Mouse (Mus musculus): ENCODE data around the gene Tmem106c. TPM values are rescaled to one million over a fixed set of nuclear protein-coding genes. Genes with fewer than 3 reads are reported as not detected.

Tmem106c gene
- polyA plus RNA-seq, 1 experiment from 2014 or later: 43.4 TPM

GRCm38 (mm10) chr15:97945656-97946315 is 18.2 kb upstream of the Tmem106c start:
- no peak overlapping the region for H3K4me3 ChIP-seq (ENCODE audit: low read depth, low read length)
- 70% methylated on average over 11 of the region's 11 CpGs for WGBS
- no peak overlapping the region for H3K27ac ChIP-seq (ENCODE audit: low read depth)
- no peak overlapping the region for H3K4me2 ChIP-seq (ENCODE audit: low read length)
- DNase-seq (ENCODE audit: low spot score) (no peak), ATAC-seq (replicated peaks; ENCODE audit: low FRiP score, low TSS enrichment, low read depth) (peak; percentile 37; the same call in 1 of the 2 replicates)
- no peak overlapping the region for H3K9ac ChIP-seq (ENCODE audit: low read length)
- H3K9me3 ChIP-seq (ENCODE audit: control insufficient read depth, low read length): no peaks in the 10 kb centered on the region
- no peaks in the 10 kb centered on the region for H3K27me3 ChIP-seq (replicated peaks; ENCODE audit: control insufficient read depth, insufficient read depth, low read length)
- no peaks in the 10 kb centered on the region for H3K4me1 ChIP-seq (replicated peaks; ENCODE audit: control insufficient read depth, insufficient read depth, low read length)
- H3K36me3 ChIP-seq (ENCODE audit: control insufficient read depth, insufficient read depth, low read length): no peaks in the 10 kb centered on the region

- H3K9me3 ChIP-seq (ENCODE audit: control insufficient read depth, low read length): no peaks in the 10 kb centered on the region
- ATAC-seq (replicated peaks; ENCODE audit: low FRiP score, low TSS enrichment, low read depth) (no peak), DNase-seq (ENCODE audit: low spot score) (no peak)
- H3K4me1 ChIP-seq (replicated peaks; ENCODE audit: control insufficient read depth, insufficient read depth, low read length): no peaks in the 10 kb centered on the region; the same call in 1 of the 2 replicates
- no peak overlapping the region for H3K9ac ChIP-seq (ENCODE audit: low read length)
- H3K27ac ChIP-seq (ENCODE audit: low read depth): no peak overlapping the region
- H3K36me3 ChIP-seq (ENCODE audit: control insufficient read depth, insufficient read depth, low read length): no peaks in the 10 kb centered on the region
- no peak overlapping the region for H3K4me3 ChIP-seq (ENCODE audit: low read depth, low read length)
- H3K27me3 ChIP-seq (replicated peaks; ENCODE audit: control insufficient read depth, insufficient read depth, low read length): no peaks in the 10 kb centered on the region
- WGBS: 42% methylated on average over 7 of the region's 7 CpGs
- H3K4me2 ChIP-seq (ENCODE audit: low read length): no peak overlapping the region
Observed at GRCm38 (mm10) chr15:97948720-97949119, 15.3 kb upstream of the Tmem106c start.

GRCm38 (mm10) chr15:97949706-97950105 is 14.3 kb upstream of the Tmem106c start:
- Histone ChIP-seq H3K4me3 (ENCODE audit: low read depth, low read length) (no peak overlapping the region), H3K27ac (ENCODE audit: low read depth) (no peak overlapping the region), H3K4me2 (ENCODE audit: low read length) (no peak overlapping the region), H3K27me3 (replicated peaks; ENCODE audit: control insufficient read depth, insufficient read depth, low read length) (no peaks in the 10 kb centered on the region), H3K9me3 (ENCODE audit: control insufficient read depth, low read length) (no peaks in the 10 kb centered on the region), H3K9ac (ENCODE audit: low read length) (no peak overlapping the region), H3K4me1 (replicated peaks; ENCODE audit: control insufficient read depth, insufficient read depth, low read length) (no peaks in the 10 kb centered on the region; the same call in 1 of the 2 replicates), H3K36me3 (ENCODE audit: control insufficient read depth, insufficient read depth, low read length) (no peaks in the 10 kb centered on the region)
- 72% methylated on average over 3 of the region's 3 CpGs for WGBS
- ATAC-seq (replicated peaks; ENCODE audit: low FRiP score, low TSS enrichment, low read depth): no peak
- no peak for DNase-seq (ENCODE audit: low spot score)

GRCm38 (mm10) chr15:97950240-97950639 is 13.8 kb upstream of the Tmem106c start:
- no peaks in the 10 kb centered on the region for H3K9me3 ChIP-seq (ENCODE audit: control insufficient read depth, low read length)
- H3K27me3 ChIP-seq (replicated peaks; ENCODE audit: control insufficient read depth, insufficient read depth, low read length): no peaks in the 10 kb centered on the region
- peaks cover 3% of the 10 kb centered on the region; the same call in 1 of the 2 replicates for H3K4me1 ChIP-seq (replicated peaks; ENCODE audit: control insufficient read depth, insufficient read depth, low read length)
- H3K27ac ChIP-seq (ENCODE audit: low read depth): no peak overlapping the region
- no peak overlapping the region for H3K4me3 ChIP-seq (ENCODE audit: low read depth, low read length)
- no peak for DNase-seq (ENCODE audit: low spot score)
- no peaks in the 10 kb centered on the region for H3K36me3 ChIP-seq (ENCODE audit: control insufficient read depth, insufficient read depth, low read length)
- no peak for ATAC-seq (replicated peaks; ENCODE audit: low FRiP score, low TSS enrichment, low read depth)
- H3K4me2 ChIP-seq (ENCODE audit: low read length): no peak overlapping the region
- 45% methylated on average over 7 of the region's 7 CpGs for WGBS
- H3K9ac ChIP-seq (ENCODE audit: low read length): no peak overlapping the region

GRCm38 (mm10) chr15:97952137-97952888 is 11.7 kb upstream of the Tmem106c start:
- no peaks in the 10 kb centered on the region for H3K27me3 ChIP-seq (replicated peaks; ENCODE audit: control insufficient read depth, insufficient read depth, low read length)
- H3K4me3 ChIP-seq (ENCODE audit: low read depth, low read length): no peak overlapping the region
- H3K9ac ChIP-seq (ENCODE audit: low read length): no peak overlapping the region
- H3K4me2 ChIP-seq (ENCODE audit: low read length): no peak overlapping the region
- peaks cover 14% of the 10 kb centered on the region; the same call in 1 of the 2 replicates for H3K4me1 ChIP-seq (replicated peaks; ENCODE audit: control insufficient read depth, insufficient read depth, low read length)
- no peak overlapping the region for H3K27ac ChIP-seq (ENCODE audit: low read depth)
- H3K36me3 ChIP-seq (ENCODE audit: control insufficient read depth, insufficient read depth, low read length): no peaks in the 10 kb centered on the region
- 15% methylated on average over 16 of the region's 16 CpGs for WGBS
- H3K9me3 ChIP-seq (ENCODE audit: control insufficient read depth, low read length): no peaks in the 10 kb centered on the region
- peak; percentile 89 for DNase-seq (ENCODE audit: low spot score)
- ATAC-seq (replicated peaks; ENCODE audit: low FRiP score, low TSS enrichment, low read depth): peak; percentile 42; the same call in 1 of the 2 replicates

GRCm38 (mm10) chr15:97952889-97953189 is 11.2 kb upstream of the Tmem106c start:
- Histone ChIP-seq H3K27ac (ENCODE audit: low read depth) (no peak overlapping the region), H3K9me3 (ENCODE audit: control insufficient read depth, low read length) (no peaks in the 10 kb centered on the region), H3K27me3 (replicated peaks; ENCODE audit: control insufficient read depth, insufficient read depth, low read length) (no peaks in the 10 kb centered on the region), H3K4me3 (ENCODE audit: low read depth, low read length) (no peak overlapping the region), H3K36me3 (ENCODE audit: control insufficient read depth, insufficient read depth, low read length) (no peaks in the 10 kb centered on the region), H3K9ac (ENCODE audit: low read length) (no peak overlapping the region), H3K4me2 (ENCODE audit: low read length) (no peak overlapping the region), H3K4me1 (replicated peaks; ENCODE audit: control insufficient read depth, insufficient read depth, low read length) (peaks cover 14% of the 10 kb centered on the region; the same call in 1 of the 2 replicates)
- whole genome bisulfite sequencing: 68% methylated on average over 4 of the region's 4 CpGs
- DNase-seq (ENCODE audit: low spot score) (no peak), ATAC-seq (replicated peaks; ENCODE audit: low FRiP score, low TSS enrichment, low read depth) (no peak)

- Histone ChIP-seq H3K36me3 (ENCODE audit: control insufficient read depth, insufficient read depth, low read length) (no peaks in the 10 kb centered on the region), H3K4me3 (ENCODE audit: low read depth, low read length) (no peak overlapping the region), H3K27ac (ENCODE audit: low read depth) (no peak overlapping the region), H3K9ac (ENCODE audit: low read length) (no peak overlapping the region), H3K9me3 (ENCODE audit: control insufficient read depth, low read length) (no peaks in the 10 kb centered on the region), H3K4me1 (replicated peaks; ENCODE audit: control insufficient read depth, insufficient read depth, low read length) (peaks cover 14% of the 10 kb centered on the region; the same call in 1 of the 2 replicates), H3K27me3 (replicated peaks; ENCODE audit: control insufficient read depth, insufficient read depth, low read length) (no peaks in the 10 kb centered on the region), H3K4me2 (ENCODE audit: low read length) (no peak overlapping the region)
- 83% methylated on average over 8 of the region's 8 CpGs for WGBS
- no peak for DNase-seq (ENCODE audit: low spot score)
- ATAC-seq (replicated peaks; ENCODE audit: low FRiP score, low TSS enrichment, low read depth): no peak
Observed at GRCm38 (mm10) chr15:97954671-97955070, 9.3 kb upstream of the Tmem106c start.

GRCm38 (mm10) chr15:97955286-97955685 is 8.7 kb upstream of the Tmem106c start:
- no peak overlapping the region for H3K4me2 ChIP-seq (ENCODE audit: low read length)
- H3K36me3 ChIP-seq (ENCODE audit: control insufficient read depth, insufficient read depth, low read length): no peaks in the 10 kb centered on the region
- H3K9me3 ChIP-seq (ENCODE audit: control insufficient read depth, low read length): no peaks in the 10 kb centered on the region
- 47% methylated on average over 1 of the region's 1 CpGs for WGBS
- H3K9ac ChIP-seq (ENCODE audit: low read length): no peak overlapping the region
- H3K27me3 ChIP-seq (replicated peaks; ENCODE audit: control insufficient read depth, insufficient read depth, low read length): no peaks in the 10 kb centered on the region
- no peak overlapping the region for H3K4me3 ChIP-seq (ENCODE audit: low read depth, low read length)
- ATAC-seq (replicated peaks; ENCODE audit: low FRiP score, low TSS enrichment, low read depth): no peak
- H3K4me1 ChIP-seq (replicated peaks; ENCODE audit: control insufficient read depth, insufficient read depth, low read length): peaks cover 14% of the 10 kb centered on the region; the same call in 1 of the 2 replicates
- no peak for DNase-seq (ENCODE audit: low spot score)
- no peak overlapping the region for H3K27ac ChIP-seq (ENCODE audit: low read depth)

All from intestine, embryonic 14.5 days (tissue).